Mouse (Mus musculus): ENCODE data around the gene Golgb1. TPM values are rescaled to one million over a fixed set of nuclear protein-coding genes. Genes with fewer than 3 reads are reported as not detected.

Gene Golgb1
- total RNA-seq, 2 experiments from 2014 or later, result 80.2 to 80.4 TPM

DNA sequence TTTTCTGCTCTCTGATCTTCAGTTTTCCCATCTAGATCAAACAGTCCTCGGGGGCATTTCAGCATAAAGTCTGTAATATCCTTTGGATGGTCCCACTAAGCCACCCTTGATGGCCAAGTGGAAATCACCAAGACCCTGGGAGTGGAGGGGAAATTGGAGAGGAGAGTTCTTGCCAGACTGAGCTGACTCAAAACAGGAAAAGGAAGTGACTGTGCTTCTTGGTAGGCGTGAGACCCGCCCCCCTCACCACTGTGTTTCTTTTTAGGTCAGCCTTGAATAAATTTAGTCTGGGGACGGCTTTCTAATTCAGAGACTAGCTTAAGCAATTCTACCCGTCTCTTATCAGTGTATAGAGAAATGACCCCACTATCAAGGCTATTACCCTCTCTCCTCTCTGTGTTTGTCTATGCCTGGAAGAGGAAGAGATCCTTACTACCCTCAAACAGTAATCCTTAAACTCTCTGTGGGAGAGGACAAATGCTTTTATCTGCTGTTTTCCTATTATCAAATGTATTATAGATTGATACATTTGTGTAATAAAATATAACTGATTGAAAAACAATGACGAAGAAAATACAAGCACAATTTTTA lies 66.3 kb downstream of the Golgb1 start:
- DNase-seq (ENCODE audit: low spot score in 2 of 2), result no peak

DNA sequence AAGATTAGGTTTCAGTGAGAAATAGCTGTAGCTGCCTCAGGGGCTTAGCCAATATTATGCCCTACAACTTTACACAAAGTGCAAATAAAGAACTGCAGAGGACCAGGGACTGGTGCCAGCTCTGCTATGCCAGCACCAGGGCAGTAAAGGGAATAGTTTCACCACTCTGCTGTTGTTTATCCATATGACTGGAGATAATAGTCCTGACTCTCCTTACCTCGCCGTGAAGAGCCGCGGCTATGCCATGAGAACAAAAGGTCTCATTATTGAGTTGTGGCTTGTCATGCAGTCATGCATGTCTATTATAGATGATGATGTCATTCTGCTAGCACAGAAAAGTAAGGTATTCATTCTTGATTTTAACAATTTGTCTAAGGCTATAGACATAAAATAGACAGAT lies 67.0 kb downstream of the Golgb1 start:
- no peak for DNase-seq (ENCODE audit: low spot score in 2 of 2)

DNA sequence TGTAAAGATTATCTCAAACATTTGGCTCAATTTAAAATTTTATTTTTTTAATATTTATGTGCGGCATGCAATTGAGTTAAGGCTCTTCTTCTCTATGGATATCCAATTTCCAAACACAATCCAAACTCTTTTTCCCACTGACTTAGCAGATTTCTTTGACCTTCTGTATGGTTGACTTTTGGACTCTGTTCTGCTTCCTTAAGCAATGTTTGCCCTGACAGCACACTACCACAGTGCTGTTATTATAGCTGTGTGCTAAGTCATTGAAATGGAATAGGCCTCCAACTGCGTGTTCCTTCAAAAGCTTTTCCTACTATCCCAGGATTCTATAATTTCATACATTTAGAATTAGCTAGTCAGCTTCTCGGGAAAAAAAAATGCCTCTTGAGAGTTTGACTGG lies 68.7 kb downstream of the Golgb1 start:
- DNase-seq (ENCODE audit: low spot score in 2 of 2), result no peak

DNA sequence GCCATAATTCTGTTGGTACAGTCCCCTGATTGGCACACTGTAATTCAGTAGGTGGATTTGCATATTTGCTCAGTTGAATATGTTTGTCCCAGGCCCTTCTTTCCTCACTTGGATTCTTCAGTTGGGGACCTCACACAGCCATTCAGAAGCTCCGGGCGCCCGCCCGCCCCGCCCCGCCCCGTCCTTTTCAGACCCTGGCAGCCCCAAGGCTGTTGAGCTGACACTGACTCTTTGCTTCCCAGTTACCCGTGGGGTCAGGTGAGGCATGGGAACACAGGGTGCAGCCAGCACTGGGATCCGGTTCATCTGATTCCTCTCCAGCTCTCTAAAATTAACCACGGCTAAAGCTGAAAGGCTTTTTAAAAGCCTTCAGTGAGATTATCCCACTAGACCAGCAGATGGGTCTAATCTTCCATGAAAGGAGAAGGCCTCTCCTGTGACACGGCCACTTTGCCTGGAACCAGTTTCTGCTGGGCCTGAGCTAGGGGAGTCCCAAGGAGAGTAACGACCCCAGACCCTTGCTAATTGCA lies 70.0 kb downstream of the Golgb1 start:
- DNase-seq (ENCODE audit: low spot score in 2 of 2), result no peak

DNA sequence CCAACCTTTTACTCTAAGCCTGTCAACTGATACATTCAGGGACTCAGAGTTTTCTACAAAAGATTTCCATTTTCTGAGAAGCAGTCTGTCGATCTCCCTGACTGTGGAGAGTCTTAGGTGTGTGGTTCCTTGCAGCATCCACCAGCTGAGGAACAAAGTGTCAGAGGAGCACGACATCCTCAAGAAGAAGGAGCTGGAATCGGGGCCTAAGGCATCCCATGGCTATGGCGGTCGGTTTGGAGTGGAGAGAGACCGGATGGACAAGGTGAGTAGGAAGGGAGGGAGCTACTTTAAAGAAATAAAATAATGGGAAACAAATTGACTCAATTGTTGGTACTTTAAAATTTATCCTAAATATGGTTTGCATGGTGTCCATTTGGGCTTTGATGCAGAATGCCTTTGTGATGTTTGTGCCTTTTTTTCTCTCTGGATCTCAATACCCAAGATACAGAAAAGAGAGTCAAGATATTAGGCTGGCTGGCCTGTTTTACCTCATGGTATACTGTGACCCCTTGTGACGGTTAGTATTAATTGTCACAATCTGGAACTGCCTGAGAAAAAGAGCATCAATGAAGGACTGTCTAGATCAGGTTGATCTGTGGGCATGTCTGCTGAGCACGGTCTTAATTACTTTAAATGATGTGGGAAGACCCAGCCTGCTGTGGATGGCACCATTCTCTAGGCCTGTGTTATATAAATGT lies 71.7 kb downstream of the Golgb1 start:
- no peak for DNase-seq (ENCODE audit: low spot score in 2 of 2)

DNA sequence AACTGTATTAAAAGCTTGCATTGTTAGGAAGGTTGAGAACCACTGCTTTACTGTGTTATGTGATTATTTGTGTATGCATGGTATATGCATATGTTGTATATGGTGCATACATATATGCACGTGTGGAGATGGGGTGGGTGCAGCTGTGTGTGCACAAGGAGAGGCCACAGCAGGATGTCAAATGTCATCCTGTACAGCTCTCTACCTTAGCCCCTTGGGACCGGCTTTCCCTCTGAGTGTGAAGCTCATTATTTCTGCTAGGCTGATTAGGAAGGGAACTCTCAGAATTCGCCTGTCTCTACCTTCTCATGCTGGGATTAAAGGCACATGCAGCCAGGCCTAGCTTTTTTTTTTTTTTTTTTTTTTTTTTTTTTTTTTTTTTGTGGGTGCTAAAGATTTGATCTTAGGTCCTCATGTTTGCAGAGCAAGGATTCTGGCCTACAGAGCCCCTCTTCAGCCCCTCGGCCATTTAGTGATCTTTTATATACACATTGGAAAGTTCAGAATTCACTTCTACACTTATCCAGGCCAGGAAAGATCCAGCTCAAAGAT lies 72.8 kb downstream of the Golgb1 start:
- DNase-seq (ENCODE audit: low spot score in 2 of 2), result no peak

DNA sequence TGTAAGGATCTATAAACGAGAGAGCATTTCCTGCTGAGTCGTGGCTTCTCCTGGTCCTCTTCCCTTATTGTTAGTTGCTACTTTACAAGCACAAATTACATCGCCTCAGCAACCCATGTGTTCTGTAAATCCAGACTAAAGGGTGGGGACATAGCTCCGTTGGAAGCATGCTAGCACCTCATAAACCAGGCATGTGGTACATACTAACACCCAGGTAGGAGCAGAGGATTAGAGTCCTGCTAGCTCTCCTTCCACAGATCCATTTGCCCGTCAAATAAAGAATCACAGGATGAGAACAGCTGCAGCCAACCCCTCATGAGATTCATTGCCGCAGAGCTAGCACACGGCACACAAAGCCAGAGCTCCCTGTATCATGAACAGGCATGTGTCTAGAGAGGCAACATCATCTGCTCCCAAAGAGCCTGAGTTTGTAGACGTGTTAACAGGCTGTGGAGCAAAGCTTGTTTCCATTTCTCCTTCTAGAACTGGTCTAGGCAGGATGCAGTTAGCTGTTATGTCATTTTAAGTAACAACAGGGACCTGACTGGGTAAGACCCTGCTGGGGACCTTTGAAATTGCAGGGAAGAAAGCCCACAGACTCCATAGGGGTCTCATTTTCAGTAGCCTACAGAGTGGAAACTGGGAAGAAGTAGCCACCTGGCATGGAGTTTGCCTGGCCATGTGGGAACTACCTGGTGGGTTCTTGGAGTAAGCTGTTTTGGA lies 74.8 kb downstream of the Golgb1 start:
- DNase-seq (ENCODE audit: low spot score in 2 of 2), result no peak

DNA sequence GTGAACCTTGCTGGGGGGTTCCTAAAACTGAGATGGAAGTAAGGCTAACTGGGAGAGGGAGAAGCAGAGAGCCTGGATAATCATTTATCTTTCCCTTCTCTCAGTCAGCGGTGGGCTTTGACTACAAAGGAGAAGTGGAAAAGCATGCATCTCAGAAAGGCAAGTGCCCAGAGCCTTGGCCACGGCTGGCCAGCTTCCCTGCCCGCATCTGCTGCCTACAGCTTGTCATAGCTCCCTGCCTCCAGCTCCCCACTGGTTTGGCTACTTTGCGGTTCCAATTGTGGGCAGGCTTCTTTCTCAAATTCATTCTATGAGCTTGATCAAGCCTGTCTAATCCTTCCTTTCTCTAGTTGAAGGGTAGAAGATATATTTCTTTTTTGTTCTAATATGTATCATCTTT lies 76.1 kb downstream of the Golgb1 start:
- no peak for DNase-seq (ENCODE audit: low spot score in 2 of 2)

DNA sequence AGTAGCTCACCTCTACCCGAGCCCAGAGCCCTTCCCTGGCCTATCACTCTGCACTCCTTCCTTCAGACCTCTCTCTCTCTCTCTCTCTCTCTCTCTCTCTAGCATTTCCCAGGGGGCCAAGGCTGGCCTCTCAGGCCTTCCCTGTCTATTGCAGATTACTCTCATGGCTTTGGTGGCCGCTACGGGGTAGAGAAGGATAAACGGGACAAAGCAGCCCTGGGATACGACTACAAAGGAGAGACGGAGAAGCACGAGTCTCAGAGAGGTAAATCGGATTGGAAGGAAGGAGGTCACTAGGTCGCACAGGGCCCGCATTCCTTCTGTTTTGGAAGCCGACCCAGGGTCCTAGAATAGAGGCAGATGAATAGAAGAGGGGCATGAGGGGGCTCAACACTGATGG lies 80.2 kb downstream of the Golgb1 start:
- DNase-seq (ENCODE audit: low spot score in 2 of 2), result no peak

DNA sequence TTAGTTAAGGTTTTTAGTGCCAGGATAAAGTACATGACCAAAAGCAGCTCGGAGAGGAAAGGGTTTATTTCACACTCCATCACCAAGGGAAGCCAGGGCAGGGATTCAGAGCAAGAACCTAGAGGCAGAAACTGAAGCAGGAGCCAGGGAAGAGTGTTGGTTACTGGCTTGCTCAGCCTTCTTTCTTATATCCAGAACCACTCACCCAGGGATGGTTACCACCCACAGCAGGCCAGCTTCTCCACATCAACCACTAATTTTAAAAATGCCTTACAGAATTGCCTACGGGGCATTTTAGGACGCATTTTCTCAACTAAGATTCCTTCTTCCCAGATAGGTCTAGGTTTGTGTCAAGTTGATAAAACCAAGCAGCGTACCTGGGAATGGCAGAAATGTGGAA lies 88.5 kb downstream of the Golgb1 start:
- no peak for DNase-seq (ENCODE audit: low spot score in 2 of 2)

DNA sequence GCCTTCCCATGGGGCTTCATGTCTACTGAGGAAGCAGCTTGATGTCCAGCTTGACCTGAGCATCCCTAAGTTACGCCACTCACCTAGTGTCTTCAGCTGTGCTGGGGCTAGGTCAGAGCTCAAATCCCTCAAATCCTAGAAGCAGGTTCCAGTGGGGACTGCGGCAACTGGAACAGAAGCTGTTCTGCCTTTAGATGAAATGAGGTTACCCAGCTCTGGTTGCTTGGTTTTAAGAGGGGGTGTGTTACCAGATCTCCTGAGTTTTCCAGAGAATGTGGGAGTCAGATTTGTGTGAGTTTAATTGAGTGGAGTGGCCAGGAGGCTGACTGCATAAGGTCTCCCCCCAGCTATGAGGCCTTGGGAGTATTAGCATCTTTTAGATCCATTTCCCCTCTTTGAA lies 104.2 kb downstream of the Golgb1 start:
- DNase-seq (ENCODE audit: low spot score in 2 of 2), result no peak

Other genes with a start within 250 kb of the Golgb1 start
- gene Cd86, start 209.1 kb upstream of the Golgb1 start, total RNA-seq (2021), result 1 to 10 TPM in 1 of 2 experiments, under 1 TPM in 1; 0.99 to 1.4 TPM
- gene Ildr1, start 181.2 kb upstream of the Golgb1 start, total RNA-seq (2021), result under 1 TPM; 0.10 to 0.15 TPM
- gene Slc15a2, start 90.2 kb upstream of the Golgb1 start, total RNA-seq (2021), result 10 to 100 TPM; 40.5 to 41.9 TPM
- gene Iqcb1, start 46.8 kb upstream of the Golgb1 start, total RNA-seq (2021), result 10 to 100 TPM; 40.4 to 42.7 TPM
- gene Eaf2, start 137 bp upstream of the Golgb1 start, total RNA-seq (2021), result 1 to 10 TPM; 2.0 TPM
- gene Hcls1, start 59.8 kb downstream of the Golgb1 start, total RNA-seq (2021), result 1 to 10 TPM; 3.4 to 4.9 TPM
- under 1 TPM in 1 of 2 experiments, not detected in 1; 0.08 TPM for gene Fbxo40, start 115.3 kb downstream of the Golgb1 start, total RNA-seq (2021)
- gene Polq, start 136.6 kb downstream of the Golgb1 start, total RNA-seq (2021), result under 1 TPM; 0.79 to 0.86 TPM